Mouse (Mus musculus): ENCODE results near the gene Homez. TPM values are rescaled to one million over a fixed set of nuclear protein-coding genes. Genes with fewer than 3 reads are reported as not detected.

Gene Homez
- polyA plus RNA-seq, 1 experiment from 2014 or later, result 19.9 TPM

DNA sequence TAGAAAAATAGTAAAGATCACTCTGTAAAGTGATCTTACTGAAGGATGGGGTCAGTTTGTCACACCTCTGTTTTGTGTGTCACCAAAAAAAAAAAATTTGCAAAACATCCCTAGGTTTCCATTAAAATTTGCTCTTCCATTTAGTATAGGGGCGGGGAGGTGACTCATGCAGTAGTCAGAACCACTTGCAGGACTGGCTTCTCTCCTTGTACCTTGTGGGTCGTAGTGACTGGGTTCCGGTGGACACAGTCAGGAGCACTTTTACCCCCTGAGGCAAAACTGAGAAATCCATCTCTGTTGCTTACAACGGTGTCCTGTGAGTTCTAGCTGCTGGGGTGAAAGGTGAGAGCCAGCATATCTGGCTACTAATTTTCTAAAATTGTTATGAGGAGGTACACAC is 32.9 kb upstream of the Homez start:
- Histone ChIP-seq H3K4me1 (replicated peaks; ENCODE audit: insufficient read depth, low read length) (no peaks in the 10 kb centered on the region), H3K9ac (ENCODE audit: low read depth, low read length) (no peak overlapping the region), H3K36me3 (ENCODE audit: insufficient read depth, low read length) (peaks cover 24% of the 10 kb centered on the region), H3K27ac (no peak overlapping the region), H3K27me3 (ENCODE audit: insufficient read depth, low read length) (no peaks in the 10 kb centered on the region), H3K4me2 (ENCODE audit: low read length) (no peak overlapping the region), H3K9me3 (replicated peaks; ENCODE audit: low read length) (no peaks in the 10 kb centered on the region), H3K4me3 (replicated peaks; ENCODE audit: low read depth, low read length) (no peak overlapping the region)
- TF ChIP-seq CTCF (IDR thresholded peaks at IDR 0.05; ENCODE audit: low read depth), result no peak
- DNase-seq (ENCODE audit: low spot score), result no peak
- no peak for ATAC-seq (replicated peaks; ENCODE audit: low FRiP score, low read depth)
- 78% methylated on average over 4 of the region's 4 CpGs for WGBS

- ATAC-seq (replicated peaks; ENCODE audit: low FRiP score, low read depth), result peak; percentile 50
- Histone ChIP-seq H3K4me1 (replicated peaks; ENCODE audit: insufficient read depth, low read length) (0 out of 2 replicates have a peak, but pooled peaks cover 3% of the 10 kb centered on the region), H3K4me2 (ENCODE audit: low read length) (no peak overlapping the region), H3K9ac (ENCODE audit: low read depth, low read length) (no peak overlapping the region), H3K27me3 (ENCODE audit: insufficient read depth, low read length) (no peaks in the 10 kb centered on the region), H3K36me3 (ENCODE audit: insufficient read depth, low read length) (peaks cover 22% of the 10 kb centered on the region), H3K4me3 (replicated peaks; ENCODE audit: low read depth, low read length) (no peak overlapping the region), H3K9me3 (replicated peaks; ENCODE audit: low read length) (no peaks in the 10 kb centered on the region), H3K27ac (no peak overlapping the region)
- DNase-seq (ENCODE audit: low spot score), result peak; percentile 94
- peak; percentile 96 for TF ChIP-seq CTCF (IDR thresholded peaks at IDR 0.05; ENCODE audit: low read depth)
- under 1% methylated on average over 3 of the region's 3 CpGs for WGBS
These were observed 29.6 kb upstream of the Homez start for GRCm38 (mm10) chr14:54900383-54900782.

- H3K27ac ChIP-seq, result 0 out of 2 replicates have a peak overlapping the region, but pooled peaks have one; percentile 0
- peak; percentile 54 for DNase-seq (ENCODE audit: low spot score)
- no peak for TF ChIP-seq CTCF (IDR thresholded peaks at IDR 0.05; ENCODE audit: low read depth)
These were observed 26.7 kb upstream of the Homez start for GRCm38 (mm10) chr14:54897445-54897844.

DNA sequence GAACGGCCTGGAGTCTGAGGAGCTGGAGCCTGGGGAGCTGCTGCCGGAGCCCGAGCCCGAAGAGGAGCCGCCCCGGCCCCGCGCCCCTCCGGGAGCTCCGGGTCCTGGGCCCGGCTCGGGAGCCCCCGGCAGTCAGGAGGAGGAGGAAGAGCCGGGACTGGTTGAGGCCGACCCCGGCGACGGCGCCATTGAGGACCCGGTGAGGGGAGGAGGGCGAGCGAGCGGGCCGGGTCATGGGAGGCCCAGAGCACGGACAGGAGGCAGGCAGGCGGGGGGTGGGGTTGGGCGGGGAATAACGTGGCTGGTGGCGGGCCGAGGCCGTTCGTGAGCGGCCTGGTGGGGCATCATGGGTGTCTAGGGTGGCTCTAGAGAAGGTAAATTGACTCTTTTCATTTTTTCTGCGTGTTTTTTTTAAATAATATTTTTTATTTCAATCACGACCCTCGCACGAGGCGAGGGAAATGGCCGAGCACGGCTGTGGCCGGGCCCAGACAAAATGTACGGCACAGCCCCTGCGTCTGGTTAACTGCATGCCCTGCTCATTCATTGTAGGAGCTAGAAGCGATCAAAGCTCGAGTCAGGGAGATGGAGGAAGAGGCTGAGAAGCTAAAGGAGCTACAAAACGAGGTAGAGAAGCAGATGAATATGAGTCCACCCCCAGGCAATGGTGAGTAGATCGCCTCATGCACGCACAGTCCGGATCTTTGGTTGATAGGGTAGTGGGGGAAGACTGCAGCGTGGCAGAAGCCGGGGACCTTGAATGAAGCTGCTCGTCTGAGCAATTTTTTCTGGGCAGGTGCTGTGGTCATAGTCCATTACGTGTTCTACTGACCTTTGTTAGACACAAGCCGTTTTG is 23.8 kb upstream of the Homez start:
- Histone ChIP-seq H3K9ac (ENCODE audit: low read depth, low read length) (peak overlapping the region; percentile 100), H3K27me3 (ENCODE audit: insufficient read depth, low read length) (no peaks in the 10 kb centered on the region), H3K4me3 (replicated peaks; ENCODE audit: low read depth, low read length) (peak overlapping the region; percentile 100), H3K36me3 (ENCODE audit: insufficient read depth, low read length) (peaks cover 22% of the 10 kb centered on the region), H3K4me2 (ENCODE audit: low read length) (peak overlapping the region; percentile 61), H3K4me1 (replicated peaks; ENCODE audit: insufficient read depth, low read length) (0 out of 2 replicates have a peak, but pooled peaks cover 3% of the 10 kb centered on the region), H3K9me3 (replicated peaks; ENCODE audit: low read length) (no peaks in the 10 kb centered on the region), H3K27ac (peak overlapping the region; percentile 97)
- TF ChIP-seq CTCF (IDR thresholded peaks at IDR 0.05; ENCODE audit: low read depth), result no peak
- under 1% methylated on average over 54 of the region's 54 CpGs for WGBS
- ATAC-seq (replicated peaks; ENCODE audit: low FRiP score, low read depth) (peak; percentile 50), DNase-seq (ENCODE audit: low spot score) (peak; percentile 68)

More at GRCm38 (mm10) chr14:54897445-54897844, 26.7 kb upstream of the Homez start:
- H3K9ac ChIP-seq (ENCODE audit: low read depth, low read length), result no peak overlapping the region
- peaks cover 22% of the 10 kb centered on the region for H3K36me3 ChIP-seq (ENCODE audit: insufficient read depth, low read length)
- H3K9me3 ChIP-seq (replicated peaks; ENCODE audit: low read length), result no peaks in the 10 kb centered on the region
- no peak for ATAC-seq (replicated peaks; ENCODE audit: low FRiP score, low read depth)
- H3K4me2 ChIP-seq (ENCODE audit: low read length), result no peak overlapping the region
- H3K4me3 ChIP-seq (replicated peaks; ENCODE audit: low read depth, low read length), result no peak overlapping the region
- H3K4me1 ChIP-seq (replicated peaks; ENCODE audit: insufficient read depth, low read length), result 0 out of 2 replicates have a peak, but pooled peaks cover 3% of the 10 kb centered on the region
- no peaks in the 10 kb centered on the region for H3K27me3 ChIP-seq (ENCODE audit: insufficient read depth, low read length)
- WGBS, result 22% methylated on average over 2 of the region's 2 CpGs

DNA sequence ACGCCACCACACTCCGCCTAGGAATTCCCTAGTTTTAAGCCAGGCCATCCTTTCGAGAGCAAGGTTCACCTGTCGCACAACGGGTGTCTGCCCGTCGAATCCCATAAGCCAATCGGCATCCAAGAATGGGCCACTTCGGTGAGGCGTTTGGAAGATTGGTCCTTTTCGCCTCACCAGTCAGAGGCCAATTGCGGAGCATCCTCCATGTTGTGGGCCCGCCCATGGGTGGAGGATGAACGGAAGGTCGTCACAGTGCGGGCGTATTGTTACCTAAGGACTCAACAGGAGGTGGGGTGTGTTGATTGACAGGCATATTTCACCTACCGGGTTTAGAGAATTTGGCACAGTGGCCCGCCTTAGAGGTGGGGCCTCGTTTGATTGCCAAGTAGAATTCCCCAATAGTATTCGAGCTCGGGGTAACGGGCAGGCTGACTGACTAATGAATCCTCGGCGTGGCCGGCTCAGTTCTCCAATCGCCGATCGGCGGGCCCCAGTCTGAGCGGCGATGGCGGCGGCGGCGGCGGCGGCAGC is 23.0 kb upstream of the Homez start:
- ATAC-seq (replicated peaks; ENCODE audit: low FRiP score, low read depth), result peak; percentile 99
- H3K9ac ChIP-seq (ENCODE audit: low read depth, low read length), result peak overlapping the region; percentile 100
- H3K9me3 ChIP-seq (replicated peaks; ENCODE audit: low read length), result no peaks in the 10 kb centered on the region
- peaks cover 17% of the 10 kb centered on the region for H3K36me3 ChIP-seq (ENCODE audit: insufficient read depth, low read length)
- H3K4me1 ChIP-seq (replicated peaks; ENCODE audit: insufficient read depth, low read length), result 0 out of 2 replicates have a peak, but pooled peaks cover 3% of the 10 kb centered on the region
- under 1% methylated on average over 34 of the region's 38 CpGs for WGBS
- no peaks in the 10 kb centered on the region for H3K27me3 ChIP-seq (ENCODE audit: insufficient read depth, low read length)
- peak overlapping the region; percentile 100 for H3K4me3 ChIP-seq (replicated peaks; ENCODE audit: low read depth, low read length)
- peak overlapping the region; percentile 97 for H3K27ac ChIP-seq
- DNase-seq (ENCODE audit: low spot score), result peak; percentile 100
- H3K4me2 ChIP-seq (ENCODE audit: low read length), result peak overlapping the region; percentile 61
- no peak for TF ChIP-seq CTCF (IDR thresholded peaks at IDR 0.05; ENCODE audit: low read depth)

GRCm38 (mm10) chr14:54892200-54892599 is 21.4 kb upstream of the Homez start, which contains the start of gene Pabpn1:
TSS of gene Pabpn1 (plus strand) at chr14:54892500.
- Histone ChIP-seq H3K9ac (ENCODE audit: low read depth, low read length) (peak within 1 kb of the TSS; percentile 20; the same call in 1 of the 2 replicates), H3K4me3 (replicated peaks; ENCODE audit: low read depth, low read length) (peak within 1 kb of the TSS; percentile 100), H3K36me3 (ENCODE audit: insufficient read depth, low read length) (peaks cover 7% of the 10 kb centered on the region), H3K27ac (peak within 1 kb of the TSS; percentile 77), H3K4me1 (replicated peaks; ENCODE audit: insufficient read depth, low read length) (0 out of 2 replicates have a peak, but pooled peaks cover 3% of the 10 kb centered on the region), H3K4me2 (ENCODE audit: low read length) (peak within 1 kb of the TSS; percentile 47), H3K27me3 (ENCODE audit: insufficient read depth, low read length) (no peaks in the 10 kb centered on the region), H3K9me3 (replicated peaks; ENCODE audit: low read length) (no peaks in the 10 kb centered on the region)
- DNase-seq (ENCODE audit: low spot score) (no peak), ATAC-seq (replicated peaks; ENCODE audit: low FRiP score, low read depth) (no peak)
- WGBS, result 93% methylated on average over 3 of the region's 3 CpGs
- TF ChIP-seq CTCF (IDR thresholded peaks at IDR 0.05; ENCODE audit: low read depth), result no peak
